Mouse (Mus musculus) thymus, postnatal 36 days (tissue): ENCODE measurements around the gene Grb2.
"Not testable (repeated sequence)": the region's sequence is repeated elsewhere in the genome, so short reads cannot be mapped to it uniquely, and the experiment has no call there.

Experiments
- DNase-seq, 2 experiments: peaks; one replicate each; pipeline ENCODE4 v3.0.0; 2022; ENCODE audit warnings: mixed read lengths in 2 of 2

Grb2 gene

DNA sequence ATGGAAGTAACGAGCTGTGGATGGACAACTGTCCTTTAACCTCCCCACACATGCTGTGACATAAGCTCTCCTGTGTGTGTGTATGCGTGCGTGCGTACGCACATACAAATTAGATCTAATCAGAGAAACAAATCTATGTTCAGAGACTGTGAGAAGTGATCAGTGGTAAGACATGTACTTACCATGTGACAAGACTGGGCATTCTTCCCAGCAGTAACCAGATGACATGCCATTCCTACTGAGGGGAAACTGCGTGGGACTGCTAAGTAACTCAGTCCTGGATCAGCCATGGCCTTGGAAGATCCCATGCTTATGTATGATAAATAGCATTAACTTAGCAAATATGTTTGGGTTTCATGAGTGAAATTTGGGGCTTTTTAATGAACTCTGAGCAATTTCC, 23.5 kb downstream of the Grb2 start:
- DNase-seq = no peak

DNA sequence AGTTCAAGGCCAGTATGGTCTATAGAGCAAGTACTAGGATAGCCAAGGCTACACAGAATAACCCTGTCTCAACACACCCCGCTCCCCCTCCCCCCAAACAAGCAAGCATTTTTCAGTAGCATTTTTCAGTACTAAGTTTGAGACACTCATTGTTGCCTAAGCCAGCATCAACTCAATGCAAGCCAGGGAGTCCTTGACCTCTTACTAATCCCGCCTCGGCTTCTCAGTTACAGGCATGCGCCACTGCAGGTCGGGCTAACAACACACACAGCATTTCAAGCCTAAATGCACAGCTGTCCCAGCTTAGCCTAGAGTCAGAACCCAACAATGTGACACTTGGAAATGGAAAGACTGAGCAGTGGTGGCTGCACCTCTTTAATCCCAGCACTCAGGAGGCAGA, 25.1 kb downstream of the Grb2 start:
- no peak for DNase-seq

DNA sequence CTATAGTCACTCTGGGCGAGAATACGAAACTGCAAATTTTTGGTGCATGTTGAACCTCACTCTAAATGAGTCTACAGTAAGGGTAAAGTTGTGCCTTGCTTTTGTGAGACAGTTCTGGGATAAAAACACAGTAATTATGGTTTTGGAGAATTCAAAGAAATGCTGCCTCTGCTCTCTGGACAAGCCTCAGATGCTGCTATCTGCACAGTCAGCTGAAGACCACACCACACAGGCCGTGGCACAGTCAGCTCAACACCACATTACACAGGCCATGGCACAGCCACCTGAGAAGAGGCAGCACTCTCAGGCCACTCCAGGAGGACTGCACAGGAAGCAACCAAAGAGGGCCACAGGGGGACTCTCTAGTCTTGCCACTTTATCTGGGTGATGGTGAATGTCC, 26.0 kb downstream of the Grb2 start:
- no peak for DNase-seq

DNA sequence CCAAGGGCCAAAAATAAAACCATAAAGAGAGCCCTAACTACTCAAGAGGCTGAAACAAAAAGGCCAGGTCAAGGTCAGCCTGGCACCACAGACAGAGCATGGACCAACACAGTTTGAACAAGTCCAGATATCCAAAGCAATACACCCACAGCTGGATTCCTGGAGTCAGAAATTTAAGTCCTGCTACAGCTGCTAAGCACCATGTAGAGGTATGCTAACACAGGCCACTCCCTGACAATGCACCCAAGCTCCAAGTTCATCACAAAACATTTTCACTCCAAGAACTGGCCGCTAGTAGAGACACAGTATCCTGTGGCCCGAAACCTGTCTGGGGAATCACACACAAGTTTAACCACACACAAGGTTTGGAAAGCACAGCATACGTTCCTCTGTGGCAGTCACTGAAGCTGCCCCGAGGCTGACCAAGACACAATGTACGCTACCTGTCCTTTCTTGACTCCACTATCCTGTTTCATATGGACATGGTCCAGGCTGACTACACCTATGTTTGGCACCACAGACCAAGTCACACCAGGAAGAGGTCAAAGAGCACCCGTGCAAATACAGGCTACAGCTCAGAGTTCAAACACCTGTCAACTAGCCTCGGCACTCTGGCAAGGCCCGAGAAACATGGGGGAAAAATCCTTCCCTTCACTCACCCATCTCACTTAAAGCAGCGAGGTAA, 28.7 kb downstream of the Grb2 start:
- DNase-seq = no peak

DNA sequence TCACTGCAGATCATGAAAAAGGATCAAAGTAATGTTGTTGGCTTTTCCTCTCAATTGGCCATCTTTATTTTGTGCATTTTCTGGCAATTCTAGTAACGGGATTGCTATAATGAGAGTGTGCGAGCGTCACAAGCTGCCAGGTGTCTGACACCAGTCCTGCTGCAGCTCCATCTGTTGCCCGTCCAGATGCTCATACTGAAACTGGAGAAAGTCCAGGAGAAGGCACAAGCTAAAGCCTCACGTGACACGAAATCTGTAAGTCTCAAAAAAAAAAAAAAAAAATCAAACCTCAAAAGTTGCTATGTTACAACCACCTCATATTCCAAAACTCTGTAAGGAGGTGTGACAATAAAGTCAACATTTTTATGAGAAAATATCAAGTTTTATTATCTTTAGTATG, 29.5 kb downstream of the Grb2 start:
- DNase-seq = no peak

DNA sequence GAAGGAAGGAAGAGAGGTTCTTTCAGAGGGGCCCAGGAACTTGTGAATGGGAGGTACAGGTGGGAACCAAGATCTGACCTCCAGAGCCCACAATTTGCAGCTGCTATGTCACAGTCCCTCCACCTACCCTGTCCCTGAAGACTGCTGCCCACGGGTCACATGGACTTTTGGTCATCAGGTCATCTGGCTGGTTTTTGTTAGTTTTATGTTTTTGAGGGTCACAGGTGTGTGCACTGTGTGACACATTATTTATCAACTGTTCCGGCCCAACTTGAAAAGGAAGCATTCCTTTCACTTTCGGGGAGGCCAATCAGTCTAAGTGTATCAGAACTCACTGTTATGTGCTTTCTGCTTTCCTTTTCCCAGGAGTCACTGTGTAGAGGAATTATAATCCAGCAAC, 30.9 kb downstream of the Grb2 start:
- DNase-seq = no peak

DNA sequence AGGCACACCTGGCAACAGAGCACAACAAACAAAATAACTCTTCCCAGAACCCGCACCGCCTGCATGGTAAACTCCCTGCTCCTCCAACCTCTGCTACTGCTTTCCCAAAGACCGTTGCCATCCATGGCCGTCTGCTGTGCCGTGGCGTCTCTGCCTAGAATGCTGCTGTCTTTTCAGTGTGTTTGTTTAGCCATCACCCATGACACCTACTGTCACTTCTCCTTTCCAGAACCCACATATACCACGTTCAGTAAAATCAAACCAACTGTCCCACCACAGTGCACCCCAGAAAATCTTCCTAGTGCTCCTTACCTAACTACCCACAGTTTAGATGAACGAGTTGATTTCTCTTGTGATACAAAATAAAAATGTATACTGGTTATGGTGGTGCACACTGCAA, 31.7 kb downstream of the Grb2 start:
- DNase-seq = no peak

DNA sequence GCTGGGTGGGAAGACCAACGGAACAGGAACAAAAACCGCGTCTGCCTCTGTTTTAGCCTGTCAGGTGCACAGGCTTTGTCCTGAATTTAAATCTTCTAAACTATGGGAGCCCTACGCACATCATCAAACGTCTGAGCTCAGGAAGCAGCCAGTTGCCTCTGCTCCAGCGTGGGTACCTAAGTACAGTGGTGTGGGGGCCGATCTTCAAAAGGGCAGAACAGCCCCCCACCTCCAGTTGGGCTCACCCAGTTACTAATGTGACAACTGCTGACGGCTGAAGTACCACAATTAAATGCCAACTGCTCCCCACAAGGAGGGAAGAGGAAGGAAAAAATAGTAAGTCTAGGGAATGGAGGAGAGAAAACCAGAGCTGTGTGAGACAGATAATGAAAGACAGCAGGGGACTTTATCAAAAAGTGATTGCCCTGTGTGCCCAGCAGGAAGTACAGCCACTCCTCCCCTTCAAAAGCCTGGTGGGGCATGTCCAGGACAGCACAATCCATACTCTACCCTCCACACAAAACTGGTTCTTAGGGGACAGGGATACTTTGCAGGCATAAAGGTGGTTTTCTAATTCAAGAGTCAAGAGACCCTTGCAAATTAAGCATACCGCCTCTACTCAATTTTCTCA, 34.0 kb downstream of the Grb2 start:
- peak in 1 of 2 experiments; percentile 21 for DNase-seq

DNA sequence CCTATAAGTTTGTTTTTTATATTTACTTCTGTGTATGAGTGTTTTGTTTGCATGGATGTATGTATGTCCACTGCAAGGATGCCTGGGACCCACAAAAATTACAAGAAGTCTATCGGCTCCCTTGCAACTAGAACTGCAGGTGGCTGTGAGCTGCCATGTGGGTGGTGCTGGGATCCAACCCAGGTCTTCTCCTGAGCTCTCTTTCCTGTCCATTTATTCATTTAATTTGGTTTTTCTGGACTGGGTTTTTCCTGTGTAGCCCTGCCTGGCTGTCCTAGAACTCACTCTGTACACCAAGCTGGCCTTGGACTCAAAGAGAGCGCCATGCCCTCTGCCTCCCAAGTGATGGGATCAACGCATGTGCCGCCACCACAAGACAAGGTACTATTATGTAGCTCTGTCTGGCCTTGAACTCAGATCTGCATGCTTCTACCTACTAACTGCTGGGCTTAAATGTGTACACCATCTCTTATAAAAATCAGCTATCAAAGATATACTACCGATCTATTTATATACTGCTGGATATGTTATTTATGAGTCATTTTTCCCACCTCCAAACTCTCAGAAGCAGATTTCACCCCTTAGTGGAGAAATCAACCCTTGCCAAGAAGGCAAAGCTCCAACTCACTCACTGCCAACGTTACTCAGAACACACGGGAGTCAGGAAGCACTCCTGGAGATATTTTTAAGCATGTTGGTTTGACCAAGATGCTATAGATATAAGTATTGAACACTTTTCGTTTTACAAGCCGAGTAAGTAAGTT, 34.7 kb downstream of the Grb2 start:
- no peak for DNase-seq

DNA sequence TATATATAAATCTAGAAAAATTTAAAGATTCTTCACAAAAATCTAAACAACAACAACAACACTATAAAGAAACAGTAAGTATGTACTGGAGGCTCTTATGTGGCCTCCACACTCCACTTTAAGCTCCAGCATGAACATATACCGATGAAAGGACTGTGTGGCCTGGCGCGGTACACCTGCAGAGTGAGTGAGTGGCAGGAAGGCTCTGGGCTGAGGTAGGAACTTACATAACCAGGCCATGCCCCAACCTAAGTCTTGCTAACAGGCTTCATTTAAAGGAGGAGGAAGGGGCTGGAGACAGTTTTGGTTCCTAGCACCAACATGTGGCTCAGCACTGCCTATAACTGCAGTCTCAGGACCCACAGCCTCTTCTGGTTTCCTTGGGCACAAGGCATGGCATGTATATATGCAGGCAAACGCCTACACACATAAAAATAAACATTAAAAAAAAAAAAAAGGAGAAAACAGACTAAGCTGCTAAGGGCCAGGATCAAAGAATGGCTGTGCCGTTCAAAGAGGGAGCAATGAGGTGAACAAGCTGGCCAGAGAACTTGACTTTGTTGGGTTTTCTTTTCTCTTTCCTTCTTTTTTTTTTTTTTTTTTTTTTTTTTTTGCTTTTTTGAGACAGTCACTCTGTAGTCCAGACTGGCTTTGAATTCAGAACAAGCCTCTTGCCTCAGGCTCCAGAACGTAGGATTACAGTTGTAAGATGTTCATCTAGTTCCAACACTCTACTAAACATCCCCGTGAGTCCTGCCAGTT, 36.0 kb downstream of the Grb2 start:
- peak; percentile 35 to 55 for DNase-seq

DNA sequence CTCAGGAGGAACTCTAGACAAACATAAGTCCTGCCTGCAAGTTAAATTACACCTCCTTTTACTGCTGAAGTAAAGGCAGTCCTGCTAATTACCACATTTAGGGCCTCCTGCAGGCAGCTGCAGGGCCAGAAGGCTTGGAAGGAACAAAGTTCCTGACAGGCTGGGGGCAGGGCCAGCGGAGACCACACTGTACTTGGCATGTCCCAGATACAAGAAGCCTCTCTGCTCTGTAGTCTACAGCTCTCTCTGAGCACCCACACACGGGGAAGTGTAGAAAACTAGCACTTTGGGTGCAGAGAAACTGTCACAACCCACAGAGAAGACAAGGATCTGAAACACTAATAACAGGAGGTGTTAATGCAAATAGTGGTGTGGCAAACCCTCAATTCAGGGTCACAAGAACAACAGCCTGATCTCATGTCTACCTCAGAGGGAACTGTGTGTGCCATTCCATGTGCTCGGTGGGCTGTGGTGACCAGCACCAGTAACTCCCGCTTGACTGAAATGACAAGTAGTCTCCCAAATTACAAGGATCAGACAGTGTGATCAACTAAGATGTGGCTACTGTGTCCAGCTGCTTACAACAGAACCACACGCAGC, 37.8 kb downstream of the Grb2 start:
- DNase-seq = peak; percentile 45 to 65

DNA sequence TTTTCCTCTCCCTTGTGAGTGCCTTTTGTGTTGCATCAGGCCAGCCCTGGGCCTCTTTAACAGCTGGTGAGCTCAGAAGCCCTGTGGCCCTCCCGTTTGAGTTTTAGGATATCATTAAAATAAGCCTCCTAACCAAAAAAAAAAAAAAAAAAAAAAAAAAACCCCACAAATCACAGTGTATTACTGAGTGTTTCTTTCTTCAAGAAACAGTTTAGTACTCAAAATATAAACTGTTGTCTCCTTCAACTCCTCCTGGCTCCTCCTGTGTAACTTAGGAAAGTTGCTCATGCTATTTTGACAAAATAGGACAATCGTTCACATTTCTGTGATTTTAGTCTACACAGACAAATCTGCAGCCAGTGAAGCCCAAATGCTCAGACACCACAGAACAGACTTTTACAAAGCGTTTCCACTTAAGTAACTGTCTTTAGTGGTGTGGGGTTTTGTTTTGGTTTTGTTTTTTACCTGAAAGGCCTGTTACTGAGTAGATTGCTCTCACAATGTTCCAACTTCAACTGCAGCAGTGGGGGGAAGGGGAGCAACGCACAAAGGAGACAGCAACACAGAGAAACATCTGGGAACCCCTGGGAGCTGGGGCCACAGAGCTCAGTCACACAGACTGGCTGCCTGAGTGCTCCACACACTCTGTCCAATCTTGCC, 44.6 kb downstream of the Grb2 start:
- peak in 1 of 2 experiments; percentile 33 for DNase-seq

DNA sequence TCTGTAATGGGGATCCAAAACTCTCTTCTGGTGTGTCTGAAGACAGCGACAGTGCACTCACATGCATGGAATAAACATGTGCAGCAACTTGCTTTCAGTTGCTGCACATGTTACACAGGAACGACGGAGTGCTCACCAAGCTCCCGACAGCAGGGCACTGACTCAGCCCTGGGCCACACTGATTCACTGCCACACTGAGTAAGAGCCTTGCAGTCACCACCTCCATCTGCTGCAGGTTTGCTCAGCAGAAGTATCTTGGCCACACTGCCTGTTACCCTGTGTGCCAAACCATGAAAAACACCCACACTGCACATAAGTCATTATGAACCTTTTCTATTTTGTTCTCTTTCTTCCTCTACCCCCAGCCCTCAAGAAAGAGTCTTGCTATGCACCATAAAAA, 48.0 kb downstream of the Grb2 start:
- DNase-seq = no peak

DNA sequence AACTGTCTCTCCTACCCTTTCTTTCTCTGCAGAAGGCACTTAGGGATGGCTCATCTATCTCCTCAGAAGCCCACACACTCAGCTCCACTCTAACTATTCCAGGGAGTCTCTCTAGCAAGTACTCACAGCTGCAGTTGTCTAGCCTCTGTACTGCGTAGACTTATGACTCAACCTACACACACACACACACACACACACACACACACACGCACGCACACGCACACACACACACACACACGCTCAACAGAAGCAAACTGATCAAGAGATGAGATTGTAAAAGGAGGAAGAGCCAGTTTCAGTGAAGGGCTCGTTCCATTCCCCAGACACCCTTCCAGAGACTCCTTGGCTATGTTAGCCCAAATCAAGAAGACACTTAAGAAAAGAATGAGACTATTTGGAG, 49.9 kb downstream of the Grb2 start:
- no peak for DNase-seq

DNA sequence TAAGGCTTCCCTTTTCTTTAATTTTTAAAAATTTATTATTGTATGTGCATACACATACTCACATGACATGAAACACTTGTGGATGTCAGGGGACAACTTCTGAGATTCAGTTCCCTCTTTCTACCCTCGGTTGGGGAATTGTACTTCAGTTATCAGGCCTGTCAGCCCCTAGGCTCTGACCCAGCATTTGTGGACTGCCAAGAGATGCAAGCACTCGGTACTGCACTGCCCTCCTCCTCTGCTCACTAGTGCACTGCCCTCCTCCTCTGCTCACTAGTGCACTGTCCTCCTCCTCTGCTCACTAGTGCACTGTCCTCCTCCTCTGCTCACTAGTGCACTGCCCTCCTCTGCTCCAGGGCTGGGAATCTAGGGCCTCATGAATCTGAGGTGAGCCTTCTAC, 54.3 kb downstream of the Grb2 start:
- DNase-seq = no peak

DNA sequence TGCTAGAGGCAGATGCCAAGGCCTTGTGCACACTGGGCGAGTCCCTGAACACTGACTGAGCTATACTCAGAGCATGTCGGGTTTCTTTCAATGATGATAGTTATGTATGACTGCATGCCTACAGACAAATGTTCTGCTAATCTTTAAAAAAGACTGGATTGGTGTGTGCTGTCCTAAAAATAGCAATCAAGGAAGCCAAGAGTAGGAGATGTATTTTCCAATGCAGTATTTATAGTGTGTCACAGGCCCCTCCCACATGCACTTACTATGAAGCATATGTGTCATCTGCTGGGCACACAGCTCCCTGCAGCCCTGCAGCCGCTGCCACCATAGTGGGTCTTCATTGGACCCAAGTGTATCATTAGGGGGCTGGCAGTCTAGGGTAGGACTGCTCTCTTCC, 55.2 kb downstream of the Grb2 start:
- no peak for DNase-seq

DNA sequence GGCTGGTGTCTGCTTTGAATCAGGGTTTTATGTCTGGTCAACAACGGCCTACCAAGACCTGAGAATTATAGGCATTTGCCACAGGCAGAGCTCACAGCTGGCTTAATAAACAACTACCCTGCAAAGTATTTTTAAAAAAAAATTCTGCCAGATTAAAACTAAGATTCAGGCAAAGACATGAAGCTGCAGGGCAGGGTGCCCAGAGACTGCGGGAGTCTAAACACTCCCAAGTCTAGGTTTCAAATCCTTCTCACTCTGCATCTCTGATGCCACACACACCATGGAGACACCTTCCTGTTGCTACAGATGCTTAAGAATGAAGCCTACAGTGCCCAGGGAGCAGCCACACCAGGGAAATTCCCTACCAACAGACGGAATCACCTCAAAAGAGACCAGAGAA, 56.7 kb downstream of the Grb2 start:
- DNase-seq = no peak

DNA sequence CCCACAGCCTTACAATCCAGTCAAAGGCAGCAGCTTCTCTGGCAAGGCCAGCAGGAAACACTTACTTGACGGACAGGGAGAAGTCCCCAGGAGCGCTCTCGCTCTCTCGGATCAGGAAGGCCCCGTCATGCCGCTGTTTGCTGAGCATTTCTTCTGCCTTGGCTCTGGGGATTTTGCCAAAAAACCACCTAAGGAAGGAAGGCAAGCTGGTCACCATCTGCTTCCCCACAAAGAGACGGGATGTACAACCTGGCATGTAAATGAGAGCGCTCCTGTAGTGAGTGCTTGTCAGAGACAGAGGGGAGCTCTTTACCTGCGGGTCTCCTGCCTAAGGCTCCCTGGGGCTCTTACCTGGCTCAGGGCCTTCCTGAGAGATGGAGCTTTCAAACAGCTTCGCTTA, 58.7 kb downstream of the Grb2 start:
- no peak for DNase-seq

DNA sequence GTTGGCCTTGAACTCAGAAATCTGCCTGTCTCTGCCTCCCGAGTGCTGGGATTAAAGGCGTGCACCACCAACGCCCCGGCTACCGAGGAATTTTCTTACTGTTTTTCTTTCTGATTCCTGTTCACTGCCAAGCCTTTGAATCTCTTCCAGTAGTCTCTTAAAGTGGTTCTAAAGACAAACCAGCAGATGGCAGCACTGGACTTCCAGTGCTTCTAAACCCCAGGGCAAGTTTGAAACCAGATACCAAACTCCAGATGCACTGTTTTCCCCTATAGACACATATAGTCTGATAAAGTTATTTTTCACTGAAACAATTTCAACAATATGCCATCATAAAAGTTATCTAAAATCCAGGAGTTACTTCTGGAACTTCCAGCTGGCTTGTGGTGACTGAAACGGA, 60.9 kb downstream of the Grb2 start:
- DNase-seq = no peak

DNA sequence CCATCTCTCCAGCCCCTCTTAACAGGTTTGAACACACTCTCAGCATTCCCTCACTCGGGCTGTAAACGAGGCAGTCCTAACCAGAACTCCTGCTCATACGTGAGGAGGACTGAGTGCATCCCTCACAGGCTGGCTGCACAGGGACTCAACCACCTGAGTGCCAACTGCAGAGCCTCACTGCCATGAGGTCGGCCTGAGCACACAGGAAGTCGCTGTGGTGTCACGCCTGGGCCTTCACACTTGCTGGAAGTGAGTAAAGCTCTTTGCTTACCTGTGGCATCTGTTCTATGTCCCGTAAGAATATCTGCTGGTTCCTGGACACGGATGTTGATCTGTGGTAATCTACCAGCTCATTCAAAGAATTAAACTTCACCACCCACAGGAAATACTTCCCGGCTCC, 62.0 kb downstream of the Grb2 start:
- no peak for DNase-seq

DNA sequence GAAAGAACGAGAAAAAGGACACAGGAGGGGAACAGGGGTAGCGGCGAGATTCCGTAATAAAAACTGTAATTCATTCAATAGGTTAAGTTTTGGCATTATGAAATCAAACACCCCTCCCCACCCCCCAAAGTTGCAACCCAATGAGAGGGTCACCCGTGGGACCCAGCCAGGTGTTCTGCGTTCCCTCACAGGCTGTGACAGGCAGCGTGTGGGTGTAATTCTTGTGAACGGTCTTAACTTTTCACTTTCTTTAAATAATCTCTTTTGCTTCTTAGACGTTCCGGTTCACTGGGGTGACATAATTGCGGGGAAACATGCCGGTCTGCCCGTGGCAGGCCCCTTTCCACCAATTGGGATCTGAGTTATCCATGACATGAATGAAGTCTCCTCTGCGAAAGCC, 62.9 kb downstream of the Grb2 start:
- DNase-seq = not testable (repeated sequence)

DNA sequence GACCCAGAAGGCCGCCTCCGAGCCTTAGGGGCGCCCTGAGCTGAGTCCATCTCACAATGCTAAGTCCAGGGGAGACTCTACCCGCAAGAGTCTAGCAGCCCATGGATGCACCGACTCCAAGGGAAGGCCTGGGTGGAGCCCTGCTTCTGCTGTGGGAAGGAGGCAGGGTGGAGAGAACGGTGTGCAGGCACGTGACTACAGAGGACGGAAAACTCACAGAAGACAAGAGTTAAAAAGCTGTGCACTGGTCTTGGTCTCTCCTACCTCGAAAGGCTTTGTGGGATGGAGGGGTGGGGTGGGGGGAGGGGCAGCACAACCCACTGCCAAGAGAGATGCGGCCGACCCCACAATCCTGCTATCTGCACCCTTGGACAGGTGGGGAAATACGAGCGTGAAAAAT, 64.1 kb downstream of the Grb2 start:
- DNase-seq = no peak

DNA sequence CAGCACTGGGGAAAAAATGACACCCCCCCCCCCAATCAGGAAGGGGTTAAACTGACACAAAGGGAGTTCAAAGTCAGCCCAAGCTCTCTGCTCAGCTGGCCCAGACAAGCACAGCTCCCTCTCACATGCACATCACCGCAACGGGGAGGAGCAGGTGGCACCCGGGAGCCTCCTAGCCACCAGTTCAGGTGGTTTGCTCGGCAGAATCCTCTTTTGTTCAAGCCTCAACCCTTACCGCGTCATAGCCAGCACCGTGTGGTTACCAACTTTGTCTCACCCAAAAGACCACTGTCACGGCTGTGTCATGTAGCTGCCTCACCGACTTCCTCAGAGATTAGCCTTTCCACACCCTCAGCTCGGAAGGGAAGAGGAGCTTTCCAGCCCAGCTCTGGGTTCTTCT, 65.1 kb downstream of the Grb2 start:
- peak; percentile 76 to 89 for DNase-seq
